Mouse (Mus musculus) liver, embryonic 14.5 days (tissue): ENCODE results near the gene Fdx1l.

Experiments
- CTCF ChIP-seq: IDR thresholded peaks from 2 replicates; pipeline ENCODE4 v1.5.1; 2016; ENCODE audit warnings: antibody characterized with exemption, low read depth, control low read depth
- EP300 ChIP-seq: IDR thresholded peaks from 2 replicates; pipeline ENCODE4 v1.6.1; 2016; ENCODE audit warnings: antibody characterized with exemption, low read depth

- no peak for TF ChIP-seq EP300
- TF ChIP-seq CTCF: no peak
Measured at GRCm38 (mm10) chr9:21115105-21115504, 41.7 kb upstream of the Fdx1l start.
